ENCODE assay signal across 1 mouse cellular context in the genomic region with DNA sequence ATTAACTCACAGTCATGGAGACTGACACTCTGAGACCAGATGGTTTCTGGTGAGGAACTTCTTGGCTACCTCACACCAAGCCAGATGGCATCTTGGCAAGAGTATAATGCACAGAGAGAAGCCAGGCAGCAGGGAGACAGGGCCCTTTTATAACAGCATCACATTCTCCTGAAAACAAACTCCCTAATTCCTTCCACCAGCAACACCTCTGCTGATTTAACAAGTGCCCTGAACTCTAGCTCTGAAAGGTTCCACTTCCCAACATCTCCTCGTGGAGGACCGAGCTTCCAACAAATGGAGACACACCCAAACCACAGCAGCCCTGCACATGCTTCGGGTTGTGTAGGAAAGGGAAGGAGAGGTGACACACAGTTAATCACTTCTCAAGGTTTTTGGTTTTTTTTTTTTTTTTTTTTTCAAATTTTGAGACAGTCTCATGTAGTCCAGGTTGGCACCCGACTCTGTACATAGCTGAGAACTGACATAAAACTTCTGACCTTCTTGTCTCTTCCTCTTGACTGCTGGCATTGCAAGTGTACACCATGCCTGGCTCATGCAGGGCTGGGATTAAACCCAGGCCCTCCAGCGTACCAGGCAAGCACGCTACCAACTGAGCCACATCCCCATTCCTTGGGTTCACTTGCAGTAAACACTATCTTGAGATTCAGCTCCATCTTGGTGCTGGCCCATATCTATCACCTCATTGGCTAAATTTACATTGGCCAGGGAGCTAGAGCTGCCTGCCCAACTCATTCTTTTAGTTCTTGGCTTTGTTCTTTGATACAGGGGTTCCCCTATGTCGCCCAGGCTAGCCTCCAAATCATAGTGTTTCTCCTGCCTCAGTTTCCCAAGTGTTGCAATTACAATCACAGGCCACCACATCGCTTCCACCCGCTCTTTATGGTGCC.
TF ChIP-seq lines count a peak whose summit lies in the region.

No protein-coding gene starts in this region.

TF ChIP-seq in myocyte, 11 proteins besides CTCF, POLR2A, EP300 and RAD21 (continued from another document):
- TF ChIP-seq SRF (IDR thresholded peaks at IDR 0.05; ENCODE audit: control insufficient read depth, insufficient read length, low read depth) (no peak), POLR2AphosphoS2 (IDR thresholded peaks at IDR 0.05; ENCODE audit: insufficient read length, low read depth) (no peak), TCF3 (IDR thresholded peaks at IDR 0.05; ENCODE audit: insufficient read length, low read depth) (no peak), REST (IDR thresholded peaks at IDR 0.05; ENCODE audit: insufficient read depth, insufficient read length) (no peak)
